Mouse (Mus musculus): Measurements from ENCODE around the gene Nhlh2.

DNA sequence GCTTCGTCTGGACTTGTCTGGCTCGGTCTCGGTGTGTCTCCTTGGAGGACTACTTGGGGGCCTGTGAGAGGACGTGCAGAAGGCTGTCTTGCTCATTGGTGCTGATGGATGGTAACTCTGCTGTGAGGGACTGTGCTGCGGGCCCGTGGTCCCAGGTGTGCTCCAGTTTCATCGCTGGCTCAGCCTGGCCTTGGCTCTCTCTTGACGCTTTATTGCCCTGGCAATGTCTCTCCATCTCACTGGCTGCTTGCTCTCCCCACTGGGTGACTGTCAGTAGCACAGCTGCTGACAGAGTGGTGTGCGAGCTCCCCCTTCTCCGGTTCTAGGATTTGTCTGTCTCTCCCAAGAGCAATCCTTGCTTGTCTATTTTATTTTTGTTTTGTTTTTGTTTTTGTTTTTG, 34.5 kb upstream of the Nhlh2 start:
- no peak for TF ChIP-seq CTCF (IDR thresholded peaks at IDR 0.05; ENCODE audit: extremely low read depth, insufficient read depth, insufficient read length, insufficient replicate concordance)
- TF ChIP-seq POLR2A (IDR thresholded peaks at IDR 0.05; ENCODE audit: low read depth, low read length): no peak
